ENCODE assay signal across 8 mouse cellular contexts in genomic region chr7:24082457-24083235, GRCm38 (mm10). TPM values are rescaled to one million over a fixed set of nuclear protein-coding genes. Genes with fewer than 3 reads are reported as not detected.
A peak's percentile ranks its signal among the peaks of the same experiment; 100 is the strongest.
DNase-seq lines count a peak whose midpoint lies in the region; ATAC-seq and TF ChIP-seq lines count a peak whose summit lies in the region.

No protein-coding gene starts in this region.

- H3K27ac ChIP-seq in heart, embryonic 14.5 days (replicated peaks in 1 of 2; ENCODE audit: control insufficient read depth in 1 of 2, insufficient read depth in 1 of 2, low read depth in 2 of 2, low read length in 2 of 2) = peak overlapping the region; percentile 58 to 84
- H3K27ac ChIP-seq in hindbrain, embryonic 10.5 days = peak overlapping the region; percentile 85
- peak overlapping the region; percentile 79 for H3K27ac ChIP-seq in liver, embryonic 14.5 days
- peak overlapping the region; percentile 91 for H3K27ac ChIP-seq in stomach, embryonic 16.5 days (ENCODE audit: low read length)

- WGBS in heart, embryonic 14.5 days = 44% methylated on average over 15 of the region's 15 CpGs
- 61% methylated on average over 15 of the region's 15 CpGs for WGBS in hindbrain, embryonic 10.5 days
- WGBS in liver, embryonic 14.5 days (ENCODE audit: insufficient replicate concordance) = 31% methylated on average over 15 of the region's 15 CpGs
- 39% methylated on average over 15 of the region's 15 CpGs for WGBS in stomach, embryonic 16.5 days

- peaks cover 22% of the 10 kb centered on the region for H3K36me3 ChIP-seq in heart, embryonic 14.5 days (ENCODE audit: control insufficient read depth, insufficient read depth, low read length)
- peaks cover 47% of the 10 kb centered on the region for H3K36me3 ChIP-seq in hindbrain, embryonic 10.5 days
- H3K36me3 ChIP-seq in liver, embryonic 14.5 days (replicated peaks; ENCODE audit: control insufficient read depth, insufficient read depth, low read depth) = peaks cover 9% of the 10 kb centered on the region
- H3K36me3 ChIP-seq in stomach, embryonic 16.5 days (ENCODE audit: control insufficient read depth, insufficient read depth, low read length) = peaks cover 6% of the 10 kb centered on the region

- no peak for DNase-seq in heart, postnatal 10 days
- DNase-seq in c-Kit-positive CD71-positive TER-119-positive erythroid progenitor cells, embryonic 14.5 days (ENCODE audit: low spot score) = peak; percentile 27
- no peak for DNase-seq in hindbrain, embryonic 10.5 days (ENCODE audit: low spot score)
- DNase-seq in liver, embryonic 14.5 days (ENCODE audit: low read depth in 3 of 3, low spot score in 3 of 3) = peak in 2 of 3 experiments; percentile 13 to 18
- DNase-seq in lung, postnatal 36 days = no peak

- no peak for ATAC-seq in heart, embryonic 14.5 days (ENCODE audit: insufficient number of reproducible peaks, insufficient read depth, low FRiP score, low read depth)
- peak; percentile 15 for ATAC-seq in CD4-positive, CD25-positive, alpha-beta regulatory T cell, adult 4 months
- ATAC-seq in liver, embryonic 14.5 days (ENCODE audit: insufficient read depth) = peak; percentile 56
- ATAC-seq in stomach, embryonic 16.5 days (ENCODE audit: insufficient read depth, low FRiP score) = peak; percentile 5; the same call in 1 of the 2 replicates

- H3K4me1 ChIP-seq in heart, embryonic 14.5 days (ENCODE audit: control insufficient read depth in 2 of 2, insufficient read depth in 2 of 2, low read length in 2 of 2) = peaks cover 7 to 11% of the 10 kb centered on the region in 2 experiments
- peaks cover 17% of the 10 kb centered on the region for H3K4me1 ChIP-seq in hindbrain, embryonic 10.5 days (replicated peaks)
- H3K4me1 ChIP-seq in liver, embryonic 14.5 days (replicated peaks; ENCODE audit: control insufficient read depth in 2 of 2, insufficient read depth in 2 of 2, low read length in 1 of 2) = peaks cover 3 to 13% of the 10 kb centered on the region in 2 experiments
- peaks cover 12% of the 10 kb centered on the region for H3K4me1 ChIP-seq in stomach, embryonic 16.5 days (ENCODE audit: control insufficient read depth, insufficient read depth, low read length)

- peak overlapping the region; percentile 87 for H3K4me2 ChIP-seq in heart, embryonic 14.5 days (ENCODE audit: low read length)
- peak overlapping the region; percentile 84 for H3K4me2 ChIP-seq in liver, embryonic 14.5 days (ENCODE audit: low read depth)
- H3K4me2 ChIP-seq in stomach, embryonic 16.5 days (ENCODE audit: low read depth, low read length) = peak overlapping the region; percentile 78

- H3K9me3 ChIP-seq in heart, embryonic 14.5 days (ENCODE audit: control insufficient read depth, low read length) = no peaks in the 10 kb centered on the region
- peaks cover 41% of the 10 kb centered on the region for H3K9me3 ChIP-seq in hindbrain, embryonic 10.5 days
- no peaks in the 10 kb centered on the region for H3K9me3 ChIP-seq in liver, embryonic 14.5 days (ENCODE audit: control insufficient read depth, low read length)
- H3K9me3 ChIP-seq in stomach, embryonic 16.5 days (replicated peaks; ENCODE audit: control insufficient read depth, low read length) = no peaks in the 10 kb centered on the region

- no peaks in the 10 kb centered on the region for H3K27me3 ChIP-seq in heart, embryonic 14.5 days (ENCODE audit: control insufficient read depth, insufficient read depth, low read length)
- H3K27me3 ChIP-seq in hindbrain, embryonic 10.5 days (ENCODE audit: insufficient read depth, poor library complexity, severe bottlenecking) = no peaks in the 10 kb centered on the region
- H3K27me3 ChIP-seq in liver, embryonic 14.5 days (ENCODE audit: control insufficient read depth, insufficient read depth, low read length) = no peaks in the 10 kb centered on the region
- H3K27me3 ChIP-seq in stomach, embryonic 16.5 days (ENCODE audit: control insufficient read depth, insufficient read depth, low read length) = no peaks in the 10 kb centered on the region

- intact Hi-C loops in heart, postnatal 10 days (cut with DNase I) = loop anchor here (5.0 kb wide), 1 partner anchor 50 kb away; the partner anchor contains the start of gene Zfp235

- TF ChIP-seq CTCF in liver, embryonic 14.5 days (IDR thresholded peaks at IDR 0.05; ENCODE audit: low read depth) = no peak

- H3K4me3 ChIP-seq in heart, embryonic 14.5 days (ENCODE audit: control insufficient read depth in 1 of 2, insufficient read depth in 1 of 2, low read depth in 1 of 2, low read length in 2 of 2) = peak overlapping the region; percentile 57 to 78
- H3K4me3 ChIP-seq in hindbrain, embryonic 10.5 days = peak overlapping the region; percentile 60
- peak overlapping the region; percentile 63 to 69 for H3K4me3 ChIP-seq in liver, embryonic 14.5 days (ENCODE audit: insufficient read depth in 1 of 2, low read depth in 2 of 2, low read length in 2 of 2)
- H3K4me3 ChIP-seq in stomach, embryonic 16.5 days (replicated peaks; ENCODE audit: low read length) = peak overlapping the region; percentile 84

- no peak for TF ChIP-seq EP300 in liver, embryonic 14.5 days (IDR thresholded peaks at IDR 0.05; ENCODE audit: low read depth)

- peak overlapping the region; percentile 81 for H3K9ac ChIP-seq in heart, embryonic 14.5 days (ENCODE audit: low read length)
- H3K9ac ChIP-seq in liver, embryonic 14.5 days (replicated peaks) = peak overlapping the region; percentile 75
- H3K9ac ChIP-seq in stomach, embryonic 16.5 days (ENCODE audit: low read length) = peak overlapping the region; percentile 79

RNA-seq across cellular contexts. Expression of gene Zfp180, which starts 0.9 kb away (rescaled TPM):
- polyA plus RNA-seq in heart, embryonic 14.5 days (2014; fragmentation: Nextera tagmentation; extraction: Ambion mirVana) = 13.5 and 14.8 TPM in 2 replicates
- total RNA-seq in heart, postnatal 10 days (2021) = 10 to 100 TPM in 1 of 2 experiments, 1 to 10 TPM in 1; 9.5 to 10.3 TPM
- polyA plus RNA-seq in CD4-positive, CD25-positive, alpha-beta regulatory T cell, adult 4 months (2017; shearing (Covaris generic)) = 10 to 100 TPM; 21.5 to 23.8 TPM
- polyA plus RNA-seq in hindbrain, embryonic 10.5 days (2016; fragmentation: Nextera tagmentation; extraction: Ambion mirVana) = 25.9 and 29.4 TPM in 2 replicates
- polyA plus RNA-seq in liver, embryonic 14.5 days (2012; rRNA removed) = 7.7 and 9.3 TPM in 2 replicates
- polyA plus RNA-seq in liver, embryonic 14.5 days (2014; fragmentation: Nextera tagmentation; extraction: Ambion mirVana) = 8.6 and 10.2 TPM in 2 replicates
- 17.8 and 20.0 TPM in 2 replicates for polyA plus RNA-seq in stomach, embryonic 16.5 days (2015; fragmentation: Nextera tagmentation; extraction: Ambion mirVana)

RNA-seq across cellular contexts. Expression of gene Zfp112, which starts 29.5 kb away (rescaled TPM):
- polyA plus RNA-seq in heart, embryonic 14.5 days (2014; fragmentation: Nextera tagmentation; extraction: Ambion mirVana) = 5.3 and 5.6 TPM in 2 replicates
- 1 to 10 TPM; 3.1 to 3.8 TPM for total RNA-seq in heart, postnatal 10 days (2021)
- 1 to 10 TPM; 1.3 to 2.4 TPM for polyA plus RNA-seq in CD4-positive, CD25-positive, alpha-beta regulatory T cell, adult 4 months (2017; shearing (Covaris generic))
- 3.3 and 5.4 TPM in 2 replicates for polyA plus RNA-seq in hindbrain, embryonic 10.5 days (2016; fragmentation: Nextera tagmentation; extraction: Ambion mirVana)
- polyA plus RNA-seq in liver, embryonic 14.5 days (2012; rRNA removed) = 0.28 and 0.36 TPM in 2 replicates
- polyA plus RNA-seq in liver, embryonic 14.5 days (2014; fragmentation: Nextera tagmentation; extraction: Ambion mirVana) = 0.22 and 0.29 TPM in 2 replicates
- polyA plus RNA-seq in stomach, embryonic 16.5 days (2015; fragmentation: Nextera tagmentation; extraction: Ambion mirVana) = 6.1 and 6.9 TPM in 2 replicates

RNA-seq across cellular contexts. Expression of gene Vmn1r183, which starts 29.6 kb away (rescaled TPM):
- not detected in 2 replicates for polyA plus RNA-seq in heart, embryonic 14.5 days (2014; fragmentation: Nextera tagmentation; extraction: Ambion mirVana)
- not detected for total RNA-seq in heart, postnatal 10 days (2021)
- polyA plus RNA-seq in CD4-positive, CD25-positive, alpha-beta regulatory T cell, adult 4 months (2017; shearing (Covaris generic)) = under 1 TPM in 1 of 2 experiments, not detected in 1; 0.05 TPM
- not detected in 2 replicates for polyA plus RNA-seq in hindbrain, embryonic 10.5 days (2016; fragmentation: Nextera tagmentation; extraction: Ambion mirVana)
- polyA plus RNA-seq in liver, embryonic 14.5 days (2012; rRNA removed) = not detected in 2 replicates
- not detected in 2 replicates for polyA plus RNA-seq in liver, embryonic 14.5 days (2014; fragmentation: Nextera tagmentation; extraction: Ambion mirVana)
- polyA plus RNA-seq in stomach, embryonic 16.5 days (2015; fragmentation: Nextera tagmentation; extraction: Ambion mirVana) = not detected in 2 replicates

RNA-seq across cellular contexts. Expression of gene Zfp235, which starts 51.3 kb away (rescaled TPM):
- polyA plus RNA-seq in heart, embryonic 14.5 days (2014; fragmentation: Nextera tagmentation; extraction: Ambion mirVana) = 8.7 and 9.3 TPM in 2 replicates
- total RNA-seq in heart, postnatal 10 days (2021) = 1 to 10 TPM; 4.6 to 6.0 TPM
- polyA plus RNA-seq in CD4-positive, CD25-positive, alpha-beta regulatory T cell, adult 4 months (2017; shearing (Covaris generic)) = 10 to 100 TPM; 13.8 to 21.0 TPM
- 12.9 and 14.6 TPM in 2 replicates for polyA plus RNA-seq in hindbrain, embryonic 10.5 days (2016; fragmentation: Nextera tagmentation; extraction: Ambion mirVana)
- 1.6 and 2.2 TPM in 2 replicates for polyA plus RNA-seq in liver, embryonic 14.5 days (2012; rRNA removed)
- polyA plus RNA-seq in liver, embryonic 14.5 days (2014; fragmentation: Nextera tagmentation; extraction: Ambion mirVana) = 2.9 and 3.8 TPM in 2 replicates
- 14.7 and 18.9 TPM in 2 replicates for polyA plus RNA-seq in stomach, embryonic 16.5 days (2015; fragmentation: Nextera tagmentation; extraction: Ambion mirVana)

Comparison
In these comparisons a context has a peak if more than half of its experiments do, and no peak if none do; other contexts are left out.
1. DNase-seq: peak in c-Kit-positive CD71-positive TER-119-positive erythroid progenitor cells, embryonic 14.5 days (single experiment) and liver, embryonic 14.5 days (2 of 3); none in heart, postnatal 10 days (0 of 2), hindbrain, embryonic 10.5 days (single experiment) and lung, postnatal 36 days (single experiment).
2. Peak in every context shown above with its lines, with median percentiles within 50 percentile points of each other: H3K27ac ChIP-seq, H3K4me2 ChIP-seq, H3K4me3 ChIP-seq and H3K9ac ChIP-seq.